Mouse (Mus musculus) granulocyte monocyte progenitor cell, adult 5-6 weeks (primary cell): ENCODE results near the gene Serpinb1b. TPM values are rescaled to one million over a fixed set of nuclear protein-coding genes. Genes with fewer than 3 reads are reported as not detected.
"Not testable (repeated sequence)": the region's sequence is repeated elsewhere in the genome, so short reads cannot be mapped to it uniquely, and the experiment has no call there.

Source experiments
- ATAC-seq: replicated peaks from 2 replicates; pipeline ENCODE4 v1.8.0; 2016; ENCODE audit warnings: mild to moderate bottlenecking, moderate TSS enrichment, inconsistent platforms; ENCODE audit not compliant: poor library complexity, severe bottlenecking
- total RNA-seq, 2 experiments: library from RNA; stranded (forward) in 1 of 2; stranded (reverse) in 1 of 2; fragments of 200-712, 200-1000 nt in 1 of 2; fragments of >200 nt in 1 of 2; fragmentation: Nextera tagmentation in 1 of 2; gene quantifications; 2 replicates each; pipeline ENCODE4 v1.2.3; 2014 to 2017

Gene Serpinb1b
- total RNA-seq (2014; fragmentation: Nextera tagmentation) (not detected in 2 replicates), total RNA-seq (2017) (not detected in 2 replicates)

GRCm38 (mm10) chr13:33078056-33078705 lies at the start of gene Serpinb1b:
TSS of gene Serpinb1b (plus strand) at chr13:33078575.
- ATAC-seq: no peak

- ATAC-seq: not testable (repeated sequence)
These were observed 48.9 kb upstream of the Serpinb1b start for GRCm38 (mm10) chr13:33029478-33029877.

- ATAC-seq: no peak
These were observed 48.1 kb upstream of the Serpinb1b start for GRCm38 (mm10) chr13:33030281-33030680.

- ATAC-seq: no peak
These were observed 42.9 kb upstream of the Serpinb1b start for GRCm38 (mm10) chr13:33035506-33035905.

DNA sequence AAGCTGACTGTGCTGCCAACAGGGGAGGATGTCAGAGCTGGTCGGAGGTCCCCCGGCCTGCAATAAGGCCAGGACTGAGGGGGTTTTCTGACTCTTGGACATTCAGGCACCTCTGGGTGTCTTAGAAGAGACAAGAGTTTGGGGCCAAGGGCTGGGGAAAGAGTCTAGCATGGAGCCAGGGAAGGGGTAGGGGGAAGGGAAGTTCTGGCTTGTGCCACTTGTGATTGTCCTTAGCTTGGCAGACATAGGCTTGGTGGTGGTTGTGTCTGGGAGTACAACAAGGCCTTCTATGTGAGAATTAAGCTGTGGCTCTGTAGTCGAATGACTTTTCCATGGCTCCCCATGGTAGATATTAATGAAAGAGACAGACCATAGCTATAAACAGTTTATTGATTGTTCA lies 34.8 kb upstream of the Serpinb1b start:
- no peak for ATAC-seq

DNA sequence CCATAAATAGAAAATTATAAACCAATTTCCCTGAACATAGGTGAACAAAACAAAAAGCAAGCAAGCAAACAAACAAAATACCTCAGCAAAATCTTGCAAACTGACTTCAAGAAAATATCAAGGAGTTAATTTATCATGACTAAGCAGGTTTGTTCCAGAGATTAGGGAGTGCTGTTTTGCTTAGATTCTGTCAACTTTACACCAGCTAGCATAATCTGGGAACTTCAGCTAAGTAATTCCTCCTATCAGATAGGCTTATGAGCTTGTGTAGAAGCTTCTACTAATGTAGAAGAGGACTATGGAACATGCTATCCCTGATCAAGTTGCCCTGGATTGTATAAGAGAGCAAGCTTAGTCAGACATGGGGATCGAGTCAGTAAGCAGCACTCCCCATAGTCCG lies 31.1 kb upstream of the Serpinb1b start:
- no peak for ATAC-seq

GRCm38 (mm10) chr13:33048187-33048586 lies 30.2 kb upstream of the Serpinb1b start:
- ATAC-seq: peak; percentile 93

GRCm38 (mm10) chr13:33051697-33052096 lies 26.7 kb upstream of the Serpinb1b start:
- no peak for ATAC-seq

- ATAC-seq: no peak
These were observed 15.3 kb upstream of the Serpinb1b start for GRCm38 (mm10) chr13:33063048-33063447.

DNA sequence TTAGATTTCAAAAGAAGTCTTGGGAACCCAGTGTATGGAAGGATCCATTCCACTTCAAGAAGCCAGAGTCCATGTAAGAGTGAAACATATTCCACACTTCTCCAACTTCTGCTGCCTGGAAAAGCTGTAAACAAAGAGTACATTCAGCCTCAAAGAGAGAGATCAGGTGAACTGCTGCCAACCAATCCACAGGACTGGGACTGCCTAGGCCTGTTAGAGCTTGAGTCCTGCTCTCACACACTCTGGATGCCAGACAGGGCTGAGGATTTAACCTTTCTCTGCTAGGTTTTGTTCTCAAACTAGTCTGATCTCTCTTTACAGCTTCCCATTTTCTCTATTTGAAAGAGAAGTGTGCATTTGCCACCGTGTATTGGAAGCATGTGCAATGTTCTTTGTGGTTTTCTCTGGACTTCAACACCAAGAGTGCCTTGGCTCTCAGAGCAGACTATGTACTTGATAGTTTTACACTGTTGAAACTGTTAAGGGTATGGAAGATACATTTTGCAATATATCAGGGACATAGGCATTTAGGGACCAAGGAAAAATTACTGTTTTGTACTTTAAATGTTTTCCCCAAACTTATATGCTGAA lies 10.9 kb upstream of the Serpinb1b start:
- peak; percentile 62 for ATAC-seq

GRCm38 (mm10) chr13:33068164-33068563 lies 10.2 kb upstream of the Serpinb1b start:
- peak; percentile 30 for ATAC-seq

- no peak for ATAC-seq
These were observed 6.6 kb upstream of the Serpinb1b start for GRCm38 (mm10) chr13:33071776-33072175.

DNA sequence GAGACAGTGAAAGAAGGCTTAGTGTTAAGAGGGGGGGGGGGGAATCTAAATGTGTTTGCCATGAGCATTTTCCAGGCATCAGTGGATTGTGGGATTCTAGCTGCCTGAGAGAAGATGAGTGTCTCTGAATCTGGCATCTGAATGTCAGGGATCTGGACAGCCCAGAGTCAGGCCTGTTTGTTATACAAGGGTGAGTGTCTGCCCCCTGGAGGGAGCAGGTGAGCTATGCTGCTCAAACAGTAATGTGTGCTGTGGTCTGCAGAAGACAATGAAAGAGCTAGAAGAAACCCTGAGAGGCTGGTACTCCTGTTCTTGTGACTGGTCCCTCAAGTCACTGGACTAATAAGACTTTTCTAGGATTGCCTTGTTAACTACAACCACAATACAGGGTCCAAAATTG lies 4.3 kb upstream of the Serpinb1b start:
- ATAC-seq: peak; percentile 38

- no peak for ATAC-seq
These were observed 2.1 kb upstream of the Serpinb1b start for GRCm38 (mm10) chr13:33076247-33076646.

GRCm38 (mm10) chr13:33077026-33077685 lies 1.2 kb upstream of the Serpinb1b start:
- ATAC-seq: peak; percentile 87

DNA sequence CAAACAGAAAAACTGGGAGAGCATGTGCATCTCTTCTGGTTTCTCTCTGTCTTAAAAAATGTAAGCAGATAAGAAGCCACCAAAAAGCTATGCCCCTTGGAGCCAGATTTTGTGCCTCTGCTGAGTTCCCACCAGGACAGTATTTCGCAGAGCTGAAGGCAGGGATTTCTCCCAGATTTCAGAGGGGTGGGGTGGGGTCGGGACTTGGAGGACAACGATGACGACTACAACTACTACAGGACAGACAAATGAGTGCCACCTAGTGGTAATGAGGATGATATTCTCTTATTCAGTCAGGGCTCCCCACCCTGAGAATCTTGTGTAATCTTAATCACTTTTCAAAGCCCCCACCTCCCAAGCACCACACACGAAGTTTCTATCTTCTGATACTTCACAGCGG lies 1.0 kb downstream of the Serpinb1b start:
- peak; percentile 45 for ATAC-seq

DNA sequence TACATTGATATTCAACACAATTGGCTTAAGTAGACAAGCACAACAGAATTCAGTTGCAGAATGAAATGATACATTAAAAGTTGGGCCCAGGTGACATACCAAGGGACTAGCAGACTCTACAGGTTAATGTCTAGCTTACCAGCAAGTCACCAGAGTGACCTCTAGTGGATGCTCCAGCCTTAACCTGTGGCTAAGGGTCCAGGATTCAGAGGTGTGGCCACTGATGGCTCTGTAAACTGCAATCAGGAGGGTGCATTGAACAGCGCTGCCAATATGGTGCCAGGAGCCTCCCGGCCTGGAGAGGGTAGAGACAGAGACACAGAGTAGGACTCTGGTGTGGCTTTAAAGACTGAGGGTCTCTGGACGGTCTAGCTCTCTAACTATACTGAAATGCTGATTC lies 2.0 kb downstream of the Serpinb1b start:
- ATAC-seq: no peak

DNA sequence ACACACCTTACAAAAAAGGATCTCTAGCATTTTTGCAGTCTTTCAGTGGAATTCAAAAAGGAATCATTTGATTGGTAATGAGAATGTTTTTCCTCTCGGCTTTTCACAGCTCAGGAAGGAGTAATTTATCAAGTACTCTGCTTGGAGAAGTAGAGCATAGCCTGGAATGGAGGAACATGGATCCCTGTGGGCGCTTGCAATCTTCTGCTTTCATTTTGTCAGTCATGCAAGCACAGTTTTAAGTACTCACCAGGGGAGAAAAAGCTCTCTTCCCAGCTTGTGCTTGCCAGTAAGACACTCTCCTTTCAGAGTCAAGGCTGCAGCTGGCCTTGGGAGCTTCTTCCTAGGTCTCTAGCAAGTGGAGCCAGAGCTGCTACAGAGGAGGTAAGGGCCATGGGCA lies 5.5 kb downstream of the Serpinb1b start:
- ATAC-seq: no peak

GRCm38 (mm10) chr13:33084975-33085694 lies 6.8 kb downstream of the Serpinb1b start:
- no peak for ATAC-seq

- peak; percentile 46 for ATAC-seq
These were observed 7.5 kb downstream of the Serpinb1b start for GRCm38 (mm10) chr13:33085695-33086432.
